Mouse (Mus musculus): ENCODE results near the gene Nap1l4. TPM values are rescaled to one million over a fixed set of nuclear protein-coding genes. Genes with fewer than 3 reads are reported as not detected.
A peak's percentile ranks its signal among the peaks of the same experiment; 100 is the strongest.

The Nap1l4 gene
- total RNA-seq, 2 experiments from 2014 or later: 167 to 189 TPM

- no peak for DNase-seq
- intact Hi-C loops (cut with DNase I): no loop called here
These were observed 15.6 kb downstream of the Nap1l4 start for GRCm38 (mm10) chr7:143533284-143533683.

- intact Hi-C loops (cut with DNase I): no loop called here
- DNase-seq: peak in 1 of 2 experiments; percentile 26
These were observed 16.5 kb downstream of the Nap1l4 start for GRCm38 (mm10) chr7:143532410-143532809.

- no peak for DNase-seq
- intact Hi-C loops (cut with DNase I): no loop called here
These were observed 29.6 kb downstream of the Nap1l4 start for GRCm38 (mm10) chr7:143519333-143519732.

GRCm38 (mm10) chr7:143514416-143514768, 34.5 kb downstream of the Nap1l4 start:
- DNase-seq: no peak
- intact Hi-C loops (cut with DNase I): no loop called here

GRCm38 (mm10) chr7:143513763-143514415, 35.0 kb downstream of the Nap1l4 start:
- intact Hi-C loops (cut with DNase I): no loop called here
- DNase-seq: no peak

GRCm38 (mm10) chr7:143511335-143511712, 37.6 kb downstream of the Nap1l4 start:
- intact Hi-C loops (cut with DNase I): no loop called here
- no peak for DNase-seq

GRCm38 (mm10) chr7:143510593-143511334, 38.1 kb downstream of the Nap1l4 start:
- intact Hi-C loops (cut with DNase I): no loop called here
- DNase-seq: no peak

- no peak for DNase-seq
- intact Hi-C loops (cut with DNase I): no loop called here
These were observed 39.3 kb downstream of the Nap1l4 start for GRCm38 (mm10) chr7:143509566-143509965.

GRCm38 (mm10) chr7:143506675-143507074, 42.2 kb downstream of the Nap1l4 start:
- intact Hi-C loops (cut with DNase I): loop anchor here (2.0 kb wide), 1 partner anchor 26 kb away; no protein-coding TSS in a partner anchor
- peak in 1 of 2 experiments; percentile 46 for DNase-seq

- no peak for DNase-seq
- intact Hi-C loops (cut with DNase I): loop anchor here (2.0 kb wide), 1 partner anchor 25 kb away; no protein-coding TSS in a partner anchor
These were observed 42.6 kb downstream of the Nap1l4 start for GRCm38 (mm10) chr7:143506271-143506670.

GRCm38 (mm10) chr7:143505823-143506222, 43.1 kb downstream of the Nap1l4 start:
- intact Hi-C loops (cut with DNase I): loop anchor here (2.0 kb wide), 1 partner anchor 25 kb away; no protein-coding TSS in a partner anchor
- peak; percentile 70 to 79 for DNase-seq

GRCm38 (mm10) chr7:143505411-143505810, 43.5 kb downstream of the Nap1l4 start:
- intact Hi-C loops (cut with DNase I): no loop called here
- no peak for DNase-seq

GRCm38 (mm10) chr7:143503926-143504325, 45.0 kb downstream of the Nap1l4 start:
- no peak for DNase-seq
- intact Hi-C loops (cut with DNase I): no loop called here

GRCm38 (mm10) chr7:143502418-143503200, 46.3 kb downstream of the Nap1l4 start, which contains the start of gene Phlda2:
TSS of gene Phlda2 (minus strand) at chr7:143503150.
- intact Hi-C loops (cut with DNase I): no loop called here
- no peak for DNase-seq

GRCm38 (mm10) chr7:143501643-143502417, 47.1 kb downstream of the Nap1l4 start:
- DNase-seq: peak in 1 of 2 experiments; percentile 29
- intact Hi-C loops (cut with DNase I): no loop called here

GRCm38 (mm10) chr7:143500912-143501311, 48.0 kb downstream of the Nap1l4 start:
- intact Hi-C loops (cut with DNase I): no loop called here
- DNase-seq: no peak

- intact Hi-C loops (cut with DNase I): no loop called here
- DNase-seq: no peak
These were observed 50.3 kb downstream of the Nap1l4 start for GRCm38 (mm10) chr7:143498584-143498983.

- intact Hi-C loops (cut with DNase I): no loop called here
- no peak for DNase-seq
These were observed 53.6 kb downstream of the Nap1l4 start for GRCm38 (mm10) chr7:143495104-143495961.

GRCm38 (mm10) chr7:143493616-143494126, 55.2 kb downstream of the Nap1l4 start:
- intact Hi-C loops (cut with DNase I): no loop called here
- DNase-seq: no peak

Data from gastrocnemius, postnatal 36 days (tissue).